Mouse (Mus musculus) forebrain, embryonic 16.5 days (tissue): ENCODE measurements around the gene Plekhm1. TPM values are rescaled to one million over a fixed set of nuclear protein-coding genes. Genes with fewer than 3 reads are reported as not detected.

ENCODE experiments used
- ATAC-seq: fragments of 200-750 bp; cut with Nextera tagmentation; 2 replicates; pipeline ENCODE4 v1.8.0; 2017; ENCODE audit warnings: mild to moderate bottlenecking, moderate library complexity
- H3K27ac ChIP-seq: fragments of 300-500 bp; sonication (generic); 2 replicates; pipeline ENCODE4 v1.5.1; 2014; ENCODE audit warnings: low read length, control low read depth
- H3K27me3 ChIP-seq: fragments of 300-500 bp; sonication (generic); replicated peaks from 2 replicates; pipeline ENCODE4 v1.6.1; 2014; ENCODE audit warnings: low read length; ENCODE audit not compliant: control insufficient read depth, insufficient read depth
- H3K36me3 ChIP-seq: fragments of 300-500 bp; sonication (generic); 2 replicates; pipeline ENCODE4 v1.6.1; 2014; ENCODE audit not compliant: control insufficient read depth, insufficient read depth
- H3K4me1 ChIP-seq: fragments of 300-500 bp; sonication (generic); replicated peaks from 2 replicates; pipeline ENCODE4 v1.6.1; 2014; ENCODE audit warnings: low read length; ENCODE audit not compliant: control insufficient read depth, insufficient read depth
- H3K4me2 ChIP-seq: fragments of 300-500 bp; sonication (generic); 2 replicates; pipeline ENCODE4 v1.6.1; 2014; ENCODE audit warnings: mild to moderate bottlenecking, low read length, control low read depth
- H3K4me3 ChIP-seq: fragments of 300-500 bp; sonication (generic); replicated peaks from 2 replicates; pipeline ENCODE4 v1.5.1; 2014; ENCODE audit warnings: mild to moderate bottlenecking, low read length, control low read depth
- H3K9ac ChIP-seq: fragments of 300-500 bp; sonication (generic); replicated peaks from 2 replicates; pipeline ENCODE4 v1.6.1; 2014; ENCODE audit warnings: low read depth, low read length, control low read depth
- H3K9me3 ChIP-seq: fragments of 300-500 bp; sonication (generic); 2 replicates; pipeline ENCODE4 v1.6.1; 2016; ENCODE audit warnings: low read length; ENCODE audit not compliant: control insufficient read depth
- WGBS: fragments of 180-500 bp; shearing (Covaris S2); extraction: QIAGEN DNeasy Blood & Tissue Kit; methylation state at CpG from one replicate; pipeline ENCODE4 v1.1.7; 2014; 5-methylcytosine and 5-hydroxymethylcytosine counted together
- polyA plus RNA-seq: library from polyadenylated mRNA; unstranded; fragments of >200 nt; fragmentation: Nextera tagmentation; extraction: Ambion mirVana; gene quantifications from 2 replicates; pipeline ENCODE4 v1.2.1, GENCODE M21; 2015

Gene Plekhm1
- polyA plus RNA-seq, 1 experiment from 2014 or later: 11.3 TPM

GRCm38 (mm10) chr11:103399986-103400385, 12.5 kb downstream of the Plekhm1 start:
- Histone ChIP-seq H3K4me2 (no peak overlapping the region), H3K9ac (no peak overlapping the region), H3K4me3 (no peak overlapping the region), H3K27me3 (no peaks in the 10 kb centered on the region), H3K27ac (no peak overlapping the region), H3K4me1 (no peaks in the 10 kb centered on the region), H3K36me3 (peaks cover 4% of the 10 kb centered on the region; the same call in 1 of the 2 replicates), H3K9me3 (no peaks in the 10 kb centered on the region)
- ATAC-seq: no peak
- 89% methylated on average over 4 of the region's 4 CpGs for WGBS

GRCm38 (mm10) chr11:103399050-103399449, 13.4 kb downstream of the Plekhm1 start:
- no peak overlapping the region for H3K4me2 ChIP-seq
- no peaks in the 10 kb centered on the region for H3K4me1 ChIP-seq
- no peak overlapping the region for H3K27ac ChIP-seq
- no peak for ATAC-seq
- H3K9ac ChIP-seq: no peak overlapping the region
- no peak overlapping the region for H3K4me3 ChIP-seq
- no peaks in the 10 kb centered on the region for H3K27me3 ChIP-seq
- H3K36me3 ChIP-seq: peaks cover 10% of the 10 kb centered on the region
- H3K9me3 ChIP-seq: no peaks in the 10 kb centered on the region
- 91% methylated on average over 3 of the region's 3 CpGs for WGBS

- 88% methylated on average over 4 of the region's 4 CpGs for WGBS
- peaks cover 17% of the 10 kb centered on the region for H3K36me3 ChIP-seq
- no peak for ATAC-seq
Measured at GRCm38 (mm10) chr11:103396682-103397081, 15.8 kb downstream of the Plekhm1 start.

GRCm38 (mm10) chr11:103396236-103396635, 16.3 kb downstream of the Plekhm1 start:
- H3K27me3 ChIP-seq: no peaks in the 10 kb centered on the region
- WGBS: 96% methylated on average over 4 of the region's 4 CpGs
- no peak for ATAC-seq
- H3K36me3 ChIP-seq: peaks cover 17% of the 10 kb centered on the region
- H3K9me3 ChIP-seq: no peaks in the 10 kb centered on the region
- no peak overlapping the region for H3K27ac ChIP-seq
- H3K9ac ChIP-seq: no peak overlapping the region
- no peaks in the 10 kb centered on the region for H3K4me1 ChIP-seq
- no peak overlapping the region for H3K4me3 ChIP-seq
- no peak overlapping the region for H3K4me2 ChIP-seq

More at GRCm38 (mm10) chr11:103396682-103397081, 15.8 kb downstream of the Plekhm1 start:
- Histone ChIP-seq H3K4me2 (no peak overlapping the region), H3K27me3 (no peaks in the 10 kb centered on the region), H3K9ac (no peak overlapping the region), H3K4me1 (no peaks in the 10 kb centered on the region), H3K4me3 (no peak overlapping the region), H3K9me3 (no peaks in the 10 kb centered on the region), H3K27ac (no peak overlapping the region)

GRCm38 (mm10) chr11:103394604-103395003, 17.9 kb downstream of the Plekhm1 start:
- no peaks in the 10 kb centered on the region for H3K9me3 ChIP-seq
- no peak for ATAC-seq
- no peak overlapping the region for H3K4me3 ChIP-seq
- 92% methylated on average over 7 of the region's 7 CpGs for WGBS
- no peaks in the 10 kb centered on the region for H3K27me3 ChIP-seq
- no peak overlapping the region for H3K27ac ChIP-seq
- H3K9ac ChIP-seq: no peak overlapping the region
- H3K36me3 ChIP-seq: peaks cover 17% of the 10 kb centered on the region
- no peaks in the 10 kb centered on the region for H3K4me1 ChIP-seq
- no peak overlapping the region for H3K4me2 ChIP-seq

GRCm38 (mm10) chr11:103394025-103394424, 18.5 kb downstream of the Plekhm1 start:
- Histone ChIP-seq H3K9ac (no peak overlapping the region), H3K9me3 (no peaks in the 10 kb centered on the region), H3K4me3 (no peak overlapping the region), H3K27me3 (no peaks in the 10 kb centered on the region), H3K36me3 (peaks cover 17% of the 10 kb centered on the region), H3K4me2 (no peak overlapping the region), H3K27ac (no peak overlapping the region), H3K4me1 (no peaks in the 10 kb centered on the region)
- WGBS: 92% methylated on average over 7 of the region's 7 CpGs
- no peak for ATAC-seq

- H3K4me2 ChIP-seq: no peak overlapping the region
- H3K27ac ChIP-seq: no peak overlapping the region
- no peak for ATAC-seq
- WGBS: 89% methylated on average over 7 of the region's 7 CpGs
- H3K4me3 ChIP-seq: no peak overlapping the region
- no peaks in the 10 kb centered on the region for H3K4me1 ChIP-seq
- no peaks in the 10 kb centered on the region for H3K9me3 ChIP-seq
- H3K9ac ChIP-seq: no peak overlapping the region
- H3K27me3 ChIP-seq: no peaks in the 10 kb centered on the region
- peaks cover 10% of the 10 kb centered on the region for H3K36me3 ChIP-seq
Measured at GRCm38 (mm10) chr11:103387870-103388526, 24.5 kb downstream of the Plekhm1 start.

- no peak overlapping the region for H3K4me2 ChIP-seq
- H3K9me3 ChIP-seq: no peaks in the 10 kb centered on the region
- no peak overlapping the region for H3K9ac ChIP-seq
- no peak overlapping the region for H3K27ac ChIP-seq
- H3K36me3 ChIP-seq: peaks cover 10% of the 10 kb centered on the region
- H3K27me3 ChIP-seq: no peaks in the 10 kb centered on the region
- no peak overlapping the region for H3K4me3 ChIP-seq
- 94% methylated on average over 9 of the region's 9 CpGs for WGBS
- no peaks in the 10 kb centered on the region for H3K4me1 ChIP-seq
- no peak for ATAC-seq
Measured at GRCm38 (mm10) chr11:103386827-103387226, 25.7 kb downstream of the Plekhm1 start.

- Histone ChIP-seq H3K4me2 (no peak overlapping the region), H3K36me3 (peaks cover 16% of the 10 kb centered on the region), H3K4me1 (no peaks in the 10 kb centered on the region), H3K9ac (no peak overlapping the region), H3K27ac (no peak overlapping the region), H3K9me3 (no peaks in the 10 kb centered on the region), H3K27me3 (no peaks in the 10 kb centered on the region), H3K4me3 (no peak overlapping the region)
- no peak for ATAC-seq
- 77% methylated on average over 5 of the region's 5 CpGs for WGBS
Measured at GRCm38 (mm10) chr11:103381956-103382613, 30.4 kb downstream of the Plekhm1 start.
